Mouse (Mus musculus) heart, adult 11 months (tissue): Measurements from ENCODE around the gene F8a.
"Not testable (repeated sequence)": the region's sequence is repeated elsewhere in the genome, so short reads cannot be mapped to it uniquely, and the experiment has no call there.

Source experiments
- DNase-seq: peaks from one replicate; pipeline ENCODE4 v3.0.0; 2022

The F8a gene

GRCm38 (mm10) chrX:73227914-73228605 lies at the start of gene F8a:
Gene F8a (plus strand): TSS chrX:73228291.
- DNase-seq = peak; percentile 99

DNA sequence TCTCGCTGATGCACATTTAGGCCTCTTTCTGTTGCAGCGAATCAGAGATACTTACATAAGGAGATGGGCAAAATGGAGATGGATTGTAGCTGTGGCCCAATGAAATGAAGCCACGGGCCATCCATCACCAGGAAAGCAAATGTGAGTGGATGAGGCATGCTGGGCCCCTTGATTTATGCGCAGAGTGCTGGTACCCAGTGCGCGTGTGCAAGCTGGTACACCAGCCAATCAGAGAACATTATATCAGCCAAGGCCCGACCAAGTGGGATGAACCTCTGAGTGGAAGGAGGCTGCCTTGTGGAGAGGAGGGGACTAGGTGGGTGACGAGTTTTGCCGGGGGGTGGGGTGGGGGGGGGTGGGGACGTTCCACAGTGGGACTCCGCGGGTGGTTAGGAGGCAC lies 36.2 kb upstream of the F8a start, which contains the start of gene Xlr3b:
Gene Xlr3b (plus strand): TSS at position 274 of the 400 bp plus-strand sequence.
- DNase-seq = peak; percentile 97

- not testable (repeated sequence) for DNase-seq
These were observed 14.1 kb upstream of the F8a start, which contains the start of gene Xlr4b for GRCm38 (mm10) chrX:73213819-73214564. Gene Xlr4b (plus strand): TSS chrX:73214333.

DNA sequence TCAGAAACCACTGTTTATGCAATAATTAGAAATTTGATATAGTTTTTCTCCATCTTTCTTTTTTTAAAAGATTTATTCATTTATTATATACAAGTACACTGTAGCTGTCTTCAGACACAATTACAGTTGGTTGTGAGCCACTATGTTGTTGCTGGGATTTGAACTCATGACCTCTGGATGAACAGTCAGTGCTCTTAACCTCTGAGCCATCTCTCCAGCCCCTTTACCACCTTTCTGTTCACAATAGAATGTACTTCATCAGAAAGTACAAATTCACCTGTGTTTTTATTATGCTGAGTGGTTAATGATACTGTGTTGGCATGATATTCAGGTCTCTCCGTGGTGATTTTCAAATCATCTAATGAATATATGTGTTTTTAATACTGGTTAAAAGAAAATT lies 2.7 kb upstream of the F8a start:
- DNase-seq = no peak

DNA sequence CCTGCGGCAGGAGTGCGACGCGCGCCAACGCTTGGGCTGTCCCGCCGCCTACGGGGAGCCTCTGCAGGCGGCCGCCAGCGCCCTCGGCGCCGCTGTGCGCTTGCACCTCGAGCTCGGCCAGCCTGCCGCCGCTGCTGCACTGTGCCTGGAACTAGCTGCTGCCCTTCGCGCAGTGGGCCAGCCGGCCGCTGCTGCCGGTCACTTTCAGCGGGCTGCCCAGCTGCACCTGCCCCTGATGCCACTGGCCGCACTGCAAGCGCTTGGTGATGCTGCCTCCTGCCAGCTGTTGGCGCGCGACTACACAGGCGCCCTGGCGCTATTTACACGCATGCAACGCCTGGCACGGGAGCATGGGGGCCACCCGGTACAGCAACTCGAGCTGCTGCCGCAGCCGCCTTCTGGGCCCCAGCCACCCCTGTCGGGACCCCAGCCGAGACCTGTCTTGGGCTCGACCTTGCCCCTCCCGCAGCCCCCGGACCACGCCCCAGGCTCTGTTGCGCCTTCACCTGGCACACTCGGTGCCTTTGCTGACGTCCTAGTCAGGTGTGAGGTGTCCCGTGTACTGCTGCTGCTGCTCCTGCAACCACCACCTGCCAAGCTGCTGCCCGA lies 619 bp downstream of the F8a start:
- peak; percentile 95 for DNase-seq

- DNase-seq = no peak
These were observed 1.2 kb downstream of the F8a start for GRCm38 (mm10) chrX:73229288-73229687.

DNA sequence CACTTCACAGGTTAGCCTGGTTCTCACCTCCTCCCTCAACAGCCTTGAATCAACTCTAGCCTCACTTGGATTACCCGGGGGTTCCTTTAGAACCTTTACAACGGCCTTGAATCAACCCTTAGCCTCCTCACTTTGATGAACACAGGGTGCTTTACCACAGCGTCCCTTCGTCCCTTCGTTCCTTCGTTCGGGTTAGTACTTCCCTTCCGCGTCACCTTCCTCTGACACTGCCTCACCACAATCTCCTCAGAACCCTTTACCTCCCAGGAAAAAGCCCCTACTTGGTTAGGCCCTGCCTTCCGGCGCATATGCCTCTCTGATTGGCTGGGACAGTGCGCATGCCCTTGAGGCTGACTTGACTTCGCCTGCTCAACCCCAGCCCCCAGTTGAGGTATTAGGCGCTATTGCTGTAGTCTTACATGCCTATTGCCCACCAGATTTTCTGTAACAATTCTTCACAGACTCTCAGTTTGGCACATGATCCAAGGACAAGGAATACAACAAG lies 14.8 kb downstream of the F8a start, which contains the start of gene Xlr4c:
Gene Xlr4c (minus strand): TSS at position 310 of the 505 bp plus-strand sequence.
- DNase-seq = not testable (repeated sequence)

GRCm38 (mm10) chrX:73262428-73262827 lies 34.3 kb downstream of the F8a start:
- DNase-seq = not testable (repeated sequence)

DNA sequence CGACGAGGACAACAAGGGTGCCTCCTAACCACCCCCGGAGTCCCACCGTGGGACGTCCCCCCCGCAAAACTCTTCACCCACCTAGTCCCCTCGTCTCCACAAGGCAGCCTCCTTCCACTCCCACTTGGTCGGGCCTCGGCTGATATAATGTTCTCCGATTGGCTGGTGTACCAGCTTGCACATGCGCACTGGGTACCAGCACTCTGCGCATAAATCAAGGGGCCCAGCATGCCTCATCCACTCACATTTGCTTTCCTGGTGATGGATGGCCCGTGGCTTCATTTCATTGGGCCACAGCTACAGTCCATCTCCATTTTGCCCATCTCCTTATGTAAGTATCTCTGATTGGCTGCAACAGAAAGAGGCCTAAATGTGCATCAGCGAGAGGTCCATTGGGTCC lies 37.2 kb downstream of the F8a start, which contains the start of gene Xlr3c:
Gene Xlr3c (minus strand): TSS at position 121 of the 400 bp plus-strand sequence.
- DNase-seq = not testable (repeated sequence)
